Mouse (Mus musculus): Measurements from ENCODE around the gene Ephx1.
A peak's percentile ranks its signal among the peaks of the same experiment; 100 is the strongest.
"Not testable (repeated sequence)": the region's sequence is repeated elsewhere in the genome, so short reads cannot be mapped to it uniquely, and the experiment has no call there.

The Ephx1 gene

GRCm38 (mm10) chr1:181014731-181015500, 5.8 kb downstream of the Ephx1 start:
- no peak for DNase-seq (ENCODE audit: extremely low spot score, low spot score)

GRCm38 (mm10) chr1:181013446-181013845, 7.3 kb downstream of the Ephx1 start:
- no peak for DNase-seq (ENCODE audit: extremely low spot score, low spot score)

GRCm38 (mm10) chr1:181012416-181012815, 8.3 kb downstream of the Ephx1 start:
- DNase-seq (ENCODE audit: extremely low spot score, low spot score), result no peak

- DNase-seq (ENCODE audit: extremely low spot score, low spot score), result no peak
Measured at GRCm38 (mm10) chr1:181011601-181012000, 9.1 kb downstream of the Ephx1 start.

- no peak for DNase-seq (ENCODE audit: extremely low spot score, low spot score)
Measured at GRCm38 (mm10) chr1:181010171-181010932, 10.4 kb downstream of the Ephx1 start.

GRCm38 (mm10) chr1:181009754-181010153, 10.9 kb downstream of the Ephx1 start:
- DNase-seq (ENCODE audit: extremely low spot score, low spot score), result no peak

GRCm38 (mm10) chr1:181009011-181009590, 11.6 kb downstream of the Ephx1 start:
- DNase-seq (ENCODE audit: extremely low spot score, low spot score), result no peak

- no peak for DNase-seq (ENCODE audit: extremely low spot score, low spot score)
Measured at GRCm38 (mm10) chr1:181008266-181008665, 12.4 kb downstream of the Ephx1 start.

- no peak for DNase-seq (ENCODE audit: extremely low spot score, low spot score)
Measured at GRCm38 (mm10) chr1:181007831-181008230, 12.9 kb downstream of the Ephx1 start.

GRCm38 (mm10) chr1:181005331-181005730, 15.4 kb downstream of the Ephx1 start:
- DNase-seq (ENCODE audit: extremely low spot score, low spot score), result no peak

GRCm38 (mm10) chr1:181003790-181004189, 16.9 kb downstream of the Ephx1 start:
- DNase-seq (ENCODE audit: extremely low spot score, low spot score), result no peak

GRCm38 (mm10) chr1:181001621-181002020, 19.1 kb downstream of the Ephx1 start:
- no peak for DNase-seq (ENCODE audit: extremely low spot score, low spot score)

- no peak for DNase-seq (ENCODE audit: extremely low spot score, low spot score)
Measured at GRCm38 (mm10) chr1:181001217-181001616, 19.5 kb downstream of the Ephx1 start.

GRCm38 (mm10) chr1:181000501-181001092, 20.1 kb downstream of the Ephx1 start:
- DNase-seq (ENCODE audit: extremely low spot score, low spot score), result peak; percentile 54

GRCm38 (mm10) chr1:180992142-180992541, 28.6 kb downstream of the Ephx1 start:
- DNase-seq (ENCODE audit: extremely low spot score, low spot score), result peak; percentile 31

- DNase-seq (ENCODE audit: extremely low spot score, low spot score), result no peak
Measured at GRCm38 (mm10) chr1:180990671-180991070, 30.0 kb downstream of the Ephx1 start.

GRCm38 (mm10) chr1:180987759-180988158, 32.9 kb downstream of the Ephx1 start:
- DNase-seq (ENCODE audit: extremely low spot score, low spot score), result peak; percentile 81

GRCm38 (mm10) chr1:180986701-180987100, 34.0 kb downstream of the Ephx1 start:
- no peak for DNase-seq (ENCODE audit: extremely low spot score, low spot score)

GRCm38 (mm10) chr1:180981298-180982046, 39.2 kb downstream of the Ephx1 start:
- DNase-seq (ENCODE audit: extremely low spot score, low spot score), result not testable (repeated sequence)

GRCm38 (mm10) chr1:180980464-180980863, 40.2 kb downstream of the Ephx1 start:
- no peak for DNase-seq (ENCODE audit: extremely low spot score, low spot score)

All from neural tube, embryonic 10.5 days (tissue).